Mouse (Mus musculus): Measurements from ENCODE around the gene Hist2h3b. TPM values are rescaled to one million over a fixed set of nuclear protein-coding genes. Genes with fewer than 3 reads are reported as not detected.

The Hist2h3b gene
- total RNA-seq, 2 experiments from 2014 or later: 37.9 to 43.2 TPM

DNA sequence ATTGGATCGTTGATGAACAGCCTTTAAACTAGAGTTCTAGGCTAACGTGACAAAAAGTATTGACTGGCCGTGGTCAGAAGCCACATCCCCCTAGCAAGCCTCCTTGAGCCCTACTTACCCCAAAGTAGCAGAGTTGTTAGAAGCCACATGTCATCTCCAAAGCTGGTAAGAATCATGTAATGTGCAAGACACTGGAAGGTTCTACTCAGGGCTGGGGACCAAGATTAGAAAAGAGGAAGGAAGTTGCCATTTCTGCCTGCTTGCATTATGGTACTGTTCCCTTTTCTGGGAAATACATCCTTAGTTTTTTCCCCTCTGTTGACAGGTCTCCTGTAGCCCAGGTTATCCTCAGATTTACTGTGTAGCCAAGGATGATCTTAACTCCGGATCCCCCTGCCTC, 25.3 kb downstream of the Hist2h3b start, which contains the start of gene Fcgr1:
TSS of gene Fcgr1 (minus strand) at position 183 of the 400 bp plus-strand sequence.
- no peak for DNase-seq (ENCODE audit: low spot score in 2 of 2)

DNA sequence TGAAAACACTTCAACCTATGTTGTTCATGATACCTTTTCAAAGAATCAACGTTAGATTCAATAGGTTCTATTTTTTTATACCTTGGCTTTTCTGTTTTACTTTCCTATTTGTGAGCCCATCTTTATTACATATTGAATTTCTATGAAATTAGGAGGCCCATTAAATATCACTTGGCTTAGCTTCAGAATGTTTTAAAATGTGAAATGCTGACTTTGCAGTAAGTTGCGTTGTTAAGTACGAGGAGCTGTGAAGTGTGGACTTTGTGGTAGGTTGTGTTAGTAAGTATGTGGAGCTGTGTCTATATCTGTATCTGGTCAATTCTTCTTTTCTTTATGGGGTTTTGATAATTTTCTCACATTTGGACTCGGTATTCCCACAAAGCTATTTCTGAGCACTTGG, 29.9 kb downstream of the Hist2h3b start:
- no peak for DNase-seq (ENCODE audit: low spot score in 2 of 2)

DNA sequence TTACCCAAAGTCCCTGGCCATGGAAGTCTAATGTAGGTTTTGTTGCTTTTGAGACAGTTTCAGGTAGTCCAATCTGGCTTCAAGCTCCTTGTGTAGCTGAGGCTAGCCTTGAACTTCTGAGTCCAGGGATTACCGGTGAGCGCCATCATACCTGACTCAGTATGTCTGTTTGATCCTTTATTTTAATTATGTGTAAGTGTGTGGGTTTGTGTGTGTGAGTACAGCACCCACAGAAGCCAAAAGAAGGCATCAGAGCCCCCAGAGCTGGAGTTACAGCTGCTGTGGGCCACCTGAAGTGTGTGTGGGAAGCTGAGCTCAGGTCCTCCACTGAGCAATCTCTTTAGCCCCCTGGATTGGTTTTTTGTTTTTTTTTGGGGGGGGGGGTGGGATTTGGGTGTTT, 31.1 kb downstream of the Hist2h3b start:
- DNase-seq (ENCODE audit: low spot score in 2 of 2): no peak

DNA sequence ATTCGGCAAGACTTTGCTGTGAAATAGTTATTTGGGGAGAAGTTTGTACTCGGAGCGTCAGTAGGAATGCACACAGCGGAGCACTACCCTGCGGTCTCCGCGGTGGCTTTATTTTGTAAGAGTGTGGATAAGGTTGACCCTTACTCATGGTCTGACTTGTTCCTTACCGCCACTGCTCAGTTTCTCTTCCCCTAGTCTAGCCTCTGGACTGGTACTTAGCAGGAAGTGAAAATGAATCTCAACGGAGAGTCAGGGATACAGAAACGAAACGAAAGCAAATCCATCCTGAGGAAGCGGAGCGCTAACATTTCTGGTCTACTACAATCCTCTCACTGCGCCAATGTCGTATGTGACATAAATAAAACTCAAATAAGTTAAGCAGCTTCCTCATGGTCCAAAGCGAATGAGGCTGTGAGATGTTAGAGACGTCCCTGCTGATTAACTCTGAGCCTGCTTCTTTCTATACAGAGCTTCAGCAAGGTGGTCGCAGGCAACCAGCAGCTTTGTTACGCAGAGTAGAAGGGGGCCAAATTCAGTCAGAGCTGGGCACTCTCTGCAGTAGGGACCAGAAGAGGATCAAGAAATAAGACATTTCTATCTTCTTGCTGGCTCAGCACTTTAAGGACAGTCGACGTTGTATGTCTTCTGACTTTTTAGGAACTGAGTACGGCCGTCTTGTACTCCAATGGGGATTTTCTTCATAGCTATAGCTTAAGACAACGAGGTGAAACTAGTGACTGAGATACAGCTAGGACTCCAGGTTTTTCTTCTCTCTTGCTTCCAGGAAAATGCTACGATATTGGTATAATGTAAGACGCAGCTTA, 32.5 kb downstream of the Hist2h3b start:
- DNase-seq (ENCODE audit: low spot score in 2 of 2): no peak

DNA sequence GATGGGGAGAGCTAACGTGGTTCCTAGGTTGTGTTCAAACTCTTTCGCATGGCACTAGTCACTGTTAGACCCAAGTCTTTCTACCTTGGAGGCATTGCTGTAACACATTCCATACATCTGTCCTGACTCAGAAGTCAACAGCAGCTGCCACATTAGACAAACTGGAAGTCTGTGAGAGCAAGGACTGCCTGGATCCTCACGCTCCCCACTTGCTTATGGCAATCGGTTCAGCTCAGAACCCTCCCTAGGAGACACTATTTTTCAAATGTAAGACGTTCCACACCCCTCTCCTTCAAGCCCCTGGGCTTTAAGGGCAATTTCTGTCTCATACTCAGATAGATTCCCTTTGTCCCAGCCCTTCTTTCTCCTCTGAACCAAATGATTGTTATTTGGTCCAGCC, 33.6 kb downstream of the Hist2h3b start:
- DNase-seq (ENCODE audit: low spot score in 2 of 2): no peak

DNA sequence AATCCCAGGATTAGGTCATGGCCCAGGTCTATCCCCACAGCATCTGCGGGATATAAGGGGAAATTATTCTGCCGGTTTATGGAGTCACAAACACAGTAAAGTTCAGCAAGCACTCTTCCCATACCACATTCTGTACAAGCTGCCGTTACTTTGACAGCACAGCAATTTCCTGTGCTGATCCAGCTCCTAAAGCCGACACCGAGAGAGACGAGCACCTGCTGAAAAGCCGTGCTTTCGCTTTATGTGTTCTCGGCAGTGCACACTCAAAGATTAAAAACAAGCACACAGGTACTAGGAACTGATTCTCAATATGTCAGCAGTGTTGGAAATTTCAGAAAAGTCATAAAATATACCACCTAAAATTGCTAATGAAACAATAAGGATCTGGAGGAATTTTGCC, 38.1 kb downstream of the Hist2h3b start:
- DNase-seq (ENCODE audit: low spot score in 2 of 2): no peak

DNA sequence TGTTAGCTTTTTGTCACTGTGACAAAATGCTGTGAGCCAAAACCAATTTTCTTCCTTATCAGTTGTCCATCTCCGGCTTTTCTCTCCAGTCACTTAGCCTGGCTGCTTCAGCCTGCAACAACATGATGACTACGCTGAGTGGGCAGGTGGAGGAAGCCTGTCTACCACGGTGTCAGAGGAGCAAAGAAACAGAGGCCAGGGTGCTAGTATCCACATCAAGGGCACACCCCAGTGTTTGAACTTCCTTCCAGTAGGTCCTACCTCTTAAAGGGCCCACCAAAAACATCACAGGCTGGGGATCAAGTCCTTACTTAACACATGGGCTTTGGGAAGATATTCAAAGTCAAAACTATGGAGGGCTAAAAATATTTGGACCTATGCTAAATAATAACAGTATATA, 41.0 kb downstream of the Hist2h3b start:
- no peak for DNase-seq (ENCODE audit: low spot score in 2 of 2)

DNA sequence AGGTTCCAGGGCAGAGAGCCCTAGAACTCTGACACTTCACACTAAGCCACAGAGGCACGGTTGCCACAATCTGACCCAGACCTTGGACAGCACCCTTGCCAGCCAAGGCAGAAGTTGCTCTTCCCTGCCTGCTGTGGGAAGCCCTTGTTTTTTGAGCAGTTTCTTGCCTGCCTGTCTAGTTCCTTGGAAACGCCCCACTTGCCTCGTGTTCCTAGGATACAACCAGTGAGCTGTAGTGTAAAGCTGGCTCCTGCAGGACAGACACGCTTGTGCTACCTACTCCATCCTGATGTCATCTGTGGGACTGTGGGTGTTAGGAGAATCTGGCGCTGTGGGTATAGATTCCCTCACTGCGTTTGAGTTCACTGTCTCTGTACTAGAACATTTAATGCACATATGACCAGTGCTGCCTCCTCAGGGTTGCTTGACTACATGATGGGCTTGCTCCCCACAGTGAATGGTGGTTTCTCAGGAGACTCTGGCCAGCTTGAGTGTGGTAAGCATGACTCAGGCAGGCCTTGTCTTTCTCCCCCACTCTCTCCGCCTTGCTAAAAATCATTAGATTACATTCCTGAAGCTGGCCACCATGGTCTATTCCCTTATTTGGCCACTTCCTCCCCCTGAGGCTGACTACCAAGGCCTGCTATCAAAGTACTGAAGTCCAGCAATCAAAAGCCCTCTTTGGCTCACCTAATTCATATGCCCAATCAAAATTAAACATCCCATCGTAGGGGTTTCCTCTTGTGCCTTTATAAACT, 44.1 kb downstream of the Hist2h3b start:
- DNase-seq (ENCODE audit: low spot score in 2 of 2): no peak

Small RNA genes lying within 50 kb of the gene (microRNA-seq; reads per million reads assigned to microRNA genes)
- 0 reads per million in 2 experiments for gene Gm44492 (ENCODE audit: borderline number of aligned reads in 2 of 2)
- gene Gm47311 (ENCODE audit: borderline number of aligned reads in 2 of 2): 0 reads per million in 2 experiments
- 0 reads per million in 2 experiments for gene Gm47313 (ENCODE audit: borderline number of aligned reads in 2 of 2)

Other genes starting within 250 kb of the Hist2h3b start
- 10 to 100 TPM; 26.4 to 31.4 TPM for gene Vps45, start 210.2 kb upstream of the Hist2h3b start, total RNA-seq (2021)
- 10 to 100 TPM; 32.1 to 35.0 TPM for gene Otud7b, start 164.1 kb upstream of the Hist2h3b start, total RNA-seq (2021)
- gene Mtmr11, start 106.7 kb upstream of the Hist2h3b start, total RNA-seq (2021): 10 to 100 TPM; 19.4 to 28.7 TPM
- gene Sf3b4, start 96.3 kb upstream of the Hist2h3b start, total RNA-seq (2021): 10 to 100 TPM; 56.6 to 57.0 TPM
- 1 to 10 TPM; 9.3 to 9.4 TPM for gene Sv2a, start 87.5 kb upstream of the Hist2h3b start, total RNA-seq (2021)
- 10 to 100 TPM; 30.3 to 35.8 TPM for gene Bola1, start 48.9 kb upstream of the Hist2h3b start, total RNA-seq (2021)
- gene Hist2h2ab, start 48.8 kb upstream of the Hist2h3b start, total RNA-seq (2021): 1 to 10 TPM; 4.9 to 5.1 TPM
- gene Hist2h2ac, start 47.8 kb upstream of the Hist2h3b start, total RNA-seq (2021): 10 to 100 TPM; 37.8 to 39.8 TPM
- gene Hist2h2be, start 47.5 kb upstream of the Hist2h3b start, total RNA-seq (2021): 10 to 100 TPM; 17.3 to 19.9 TPM
- gene Hist2h3c2, start 29.5 kb upstream of the Hist2h3b start, total RNA-seq (2021): 10 to 100 TPM; 17.4 to 18.8 TPM
- gene Hist2h2aa2, start 28.4 kb upstream of the Hist2h3b start, total RNA-seq (2021): 100 to 1,000 TPM; 358 to 442 TPM
- gene Hist2h2aa1, start 23.2 kb upstream of the Hist2h3b start, total RNA-seq (2021): 1 to 10 TPM; 7.7 to 9.6 TPM
- not detected for gene Hist2h3c1, start 22.0 kb upstream of the Hist2h3b start, total RNA-seq (2021)
- gene Hist2h4, start 5.3 kb upstream of the Hist2h3b start, total RNA-seq (2021): 10 to 100 TPM; 21.2 to 22.1 TPM
- gene Hist2h2bb, start 1.1 kb downstream of the Hist2h3b start, total RNA-seq (2021): 10 to 100 TPM; 52.7 to 54.1 TPM
- 1 to 10 TPM; 2.0 to 3.3 TPM for gene Fcgr1, start 25.3 kb downstream of the Hist2h3b start, total RNA-seq (2021)
- gene BC107364, start 183.7 kb downstream of the Hist2h3b start, total RNA-seq (2021): not detected